Mouse (Mus musculus) megakaryocyte-erythroid progenitor cell, adult 5 weeks (primary cell): ENCODE data around the gene Oas1d. TPM values are rescaled to one million over a fixed set of nuclear protein-coding genes. Genes with fewer than 3 reads are reported as not detected.

Source experiments
- polyA plus RNA-seq: library from polyadenylated mRNA; stranded (reverse); fragments of >175 nt; gene quantifications from 2 replicates; pipeline ENCODE4 v1.2.3, GENCODE M21; 2012

The Oas1d gene
- polyA plus RNA-seq = not detected in 2 replicates

DNA sequence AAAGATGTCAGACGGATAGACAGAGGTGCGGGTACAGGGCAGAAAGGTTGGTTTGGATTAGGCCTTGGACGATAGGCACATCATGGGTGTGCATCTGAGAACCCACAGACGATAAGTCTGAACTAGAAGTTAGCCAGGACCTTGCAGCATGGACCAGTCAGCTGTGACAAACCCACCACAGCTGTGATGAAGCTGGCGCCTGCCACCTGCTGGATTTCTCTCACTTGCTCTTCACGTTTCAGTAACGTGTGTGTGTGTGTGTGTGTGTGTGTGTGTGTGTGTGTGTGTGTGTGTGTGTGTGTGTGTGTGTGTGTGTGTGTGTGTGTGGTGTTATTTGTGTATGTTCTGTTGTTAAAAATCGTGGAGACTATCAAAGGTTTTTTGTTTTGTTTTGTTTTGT lies at the start of gene Oas1d:
Gene Oas1d (plus strand): TSS at position 333 of the 400 bp plus-strand sequence.

GRCm38 (mm10) chr5:120887413-120887812 lies 26.9 kb upstream of the Oas1d start, which contains the start of gene Oas1g:
Gene Oas1g (minus strand): TSS chr5:120887613.

DNA sequence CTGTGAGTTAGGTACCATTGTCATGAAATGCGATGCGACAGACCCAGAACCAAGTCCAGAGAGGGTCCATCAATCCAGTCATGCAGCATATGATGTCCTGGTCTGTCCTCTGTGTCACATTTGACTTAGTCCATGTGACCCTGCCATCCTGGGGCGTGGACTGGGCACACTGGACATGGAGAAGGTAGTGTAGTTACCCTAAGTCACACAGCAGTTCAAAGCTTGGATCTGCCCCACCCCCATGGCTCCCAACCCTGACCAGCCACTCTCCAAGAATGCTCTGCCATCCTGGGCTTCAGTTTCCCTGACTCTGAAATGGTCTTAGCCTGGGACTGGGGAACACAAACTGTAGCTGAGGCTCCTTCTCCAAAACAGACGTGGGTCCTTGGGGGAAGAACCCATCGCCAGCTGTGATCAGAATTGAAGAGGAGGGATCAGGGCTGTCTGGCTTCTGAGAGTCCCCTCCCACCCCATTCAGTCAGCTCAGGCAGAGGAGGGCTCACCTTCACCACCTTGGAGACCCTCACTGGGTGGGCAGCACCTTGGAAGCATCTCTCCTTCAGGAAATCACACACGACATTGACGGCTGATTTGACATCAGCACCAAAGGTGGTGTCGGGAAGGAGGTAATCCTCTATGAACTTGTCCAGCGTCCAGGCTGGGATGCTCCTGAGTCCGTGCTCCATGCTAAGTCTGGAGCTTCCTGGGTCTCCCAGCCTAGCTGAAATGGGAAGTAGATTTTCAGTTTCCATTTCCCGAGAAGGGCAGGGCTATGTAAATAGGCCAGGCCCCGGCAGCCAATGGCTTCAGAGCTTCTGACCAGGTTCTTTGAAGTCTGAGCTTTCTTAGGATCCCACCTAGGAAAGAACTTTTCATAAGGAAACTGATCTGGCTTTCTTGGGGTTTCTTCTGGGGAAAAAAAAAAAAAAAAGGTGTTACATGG lies 7.3 kb upstream of the Oas1d start, which contains the start of gene Oas1a:
Gene Oas1a (minus strand): TSS at position 731 of the 943 bp plus-strand sequence.

Other genes starting within 250 kb of the Oas1d start
- gene Dtx1, start 202.6 kb upstream of the Oas1d start, polyA plus RNA-seq = 0.38 and 1.0 TPM in 2 replicates
- gene Oas2, start 164.7 kb upstream of the Oas1d start, polyA plus RNA-seq = 0.39 and 0.81 TPM in 2 replicates
- 6.6 and 10.7 TPM in 2 replicates for gene Oas3, start 136.9 kb upstream of the Oas1d start, polyA plus RNA-seq
- not detected in 2 replicates for gene Oas1e, start 119.0 kb upstream of the Oas1d start, polyA plus RNA-seq
- gene Oas1c, start 102.0 kb upstream of the Oas1d start, polyA plus RNA-seq = 0.17 and 0.30 TPM in 2 replicates
- gene Oas1f, start 67.2 kb upstream of the Oas1d start, polyA plus RNA-seq = not detected in 2 replicates
- not detected in 2 replicates for gene Oas1h, start 53.1 kb upstream of the Oas1d start, polyA plus RNA-seq
- 2.8 and 5.4 TPM in 2 replicates for gene Oas1g, start 26.9 kb upstream of the Oas1d start, polyA plus RNA-seq
- 20.4 and 23.7 TPM in 2 replicates for gene Oas1a, start 7.0 kb upstream of the Oas1d start, polyA plus RNA-seq
- gene Rph3a, start 95.6 kb downstream of the Oas1d start, polyA plus RNA-seq = 0.03 and 0.05 TPM in 2 replicates